Mouse (Mus musculus) heart, adult 2 months (tissue): ENCODE results near the gene Galntl6.

Experiments used
- CTCF ChIP-seq: fragments of 200-600 bp; IDR thresholded peaks from 2 replicates; pipeline ENCODE4 v1.8.1; 2022; ENCODE audit warnings: antibody characterized with exemption, mild to moderate bottlenecking, moderate library complexity
- EP300 ChIP-seq: fragments of 200-500 bp; IDR thresholded peaks from 2 replicates; pipeline ENCODE4 v1.6.1; 2011; ENCODE audit warnings: low read depth, low read length, control low read depth; ENCODE audit not compliant: insufficient read depth
- POLR2A ChIP-seq: fragments of 200-500 bp; IDR thresholded peaks from 2 replicates; pipeline ENCODE4 v1.6.1; 2011; ENCODE audit warnings: mild to moderate bottlenecking, low read depth, low read length, control low read depth; ENCODE audit not compliant: insufficient read depth

- TF ChIP-seq CTCF, result no peak
- TF ChIP-seq POLR2A, result no peak
- TF ChIP-seq EP300, result no peak
Measured at GRCm38 (mm10) chr8:58290080-58290479, 622.4 kb downstream of the Galntl6 start.
